Mouse (Mus musculus): ENCODE measurements around the gene Rec114. TPM values are rescaled to one million over a fixed set of nuclear protein-coding genes. Genes with fewer than 3 reads are reported as not detected.

Gene Rec114
- polyA plus RNA-seq, 1 experiment from 2014 or later, result 10.8 TPM

DNA sequence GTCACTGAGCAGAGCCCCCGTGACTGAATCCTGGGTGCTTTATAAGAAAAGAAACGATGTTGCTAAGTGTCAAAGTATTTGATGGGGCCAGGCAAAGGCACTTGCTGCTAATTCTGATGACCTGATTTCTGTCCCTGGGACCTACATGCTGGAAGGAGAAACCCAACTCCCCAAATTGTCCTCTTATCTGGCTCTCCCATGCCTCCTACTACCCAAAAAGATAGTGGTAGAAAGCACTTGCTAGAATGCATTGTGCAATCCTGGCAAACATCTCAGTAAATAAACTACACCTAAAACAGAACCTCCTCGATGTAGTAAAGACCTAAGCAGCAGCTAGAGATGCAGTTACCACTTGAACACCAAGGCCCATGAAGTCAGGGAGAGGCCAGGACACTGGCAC, 81.0 kb downstream of the Rec114 start:
- Histone ChIP-seq H3K36me3 (peaks cover 46% of the 10 kb centered on the region), H3K9me3 (replicated peaks) (0 out of 2 replicates have a peak, but pooled peaks cover 2% of the 10 kb centered on the region), H3K27me3 (replicated peaks) (no peaks in the 10 kb centered on the region), H3K4me1 (replicated peaks) (peaks cover 31% of the 10 kb centered on the region), H3K9ac (no peak overlapping the region), H3K4me2 (no peak overlapping the region), H3K4me3 (no peak overlapping the region), H3K27ac (ENCODE audit: poor library complexity, severe bottlenecking) (0 out of 2 replicates have a peak overlapping the region, but pooled peaks have one; percentile 18)
- 70% methylated on average over 3 of the region's 3 CpGs for WGBS
- no peak for ATAC-seq (ENCODE audit: insufficient number of reproducible peaks, low FRiP score)

DNA sequence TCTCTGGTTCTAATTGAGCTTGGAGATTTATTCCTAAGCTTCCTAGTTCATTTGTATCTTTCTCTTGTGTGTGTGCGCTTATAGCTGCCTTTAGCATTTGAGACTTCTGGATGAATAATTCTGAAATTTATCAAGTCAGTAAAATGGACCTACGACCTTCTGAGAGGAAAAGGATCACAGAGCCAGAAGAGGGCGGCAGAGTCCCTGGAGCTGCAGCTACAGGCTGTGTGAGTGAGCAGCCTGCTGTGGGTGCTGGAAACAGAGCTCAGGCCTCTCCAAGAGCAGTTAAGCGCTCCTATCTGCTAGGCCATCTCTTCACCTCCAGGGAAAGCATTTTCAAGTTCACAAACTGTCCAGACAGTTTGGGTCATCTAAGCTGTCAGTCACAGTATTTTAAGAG, 81.8 kb downstream of the Rec114 start:
- Histone ChIP-seq H3K27ac (ENCODE audit: poor library complexity, severe bottlenecking) (no peak overlapping the region), H3K9ac (no peak overlapping the region), H3K27me3 (replicated peaks) (no peaks in the 10 kb centered on the region), H3K4me3 (no peak overlapping the region), H3K36me3 (peaks cover 49% of the 10 kb centered on the region), H3K4me1 (replicated peaks) (peaks cover 35% of the 10 kb centered on the region), H3K4me2 (no peak overlapping the region), H3K9me3 (replicated peaks) (0 out of 2 replicates have a peak, but pooled peaks cover 2% of the 10 kb centered on the region)
- no peak for ATAC-seq (ENCODE audit: insufficient number of reproducible peaks, low FRiP score)
- 84% methylated on average over 4 of the region's 4 CpGs for WGBS

DNA sequence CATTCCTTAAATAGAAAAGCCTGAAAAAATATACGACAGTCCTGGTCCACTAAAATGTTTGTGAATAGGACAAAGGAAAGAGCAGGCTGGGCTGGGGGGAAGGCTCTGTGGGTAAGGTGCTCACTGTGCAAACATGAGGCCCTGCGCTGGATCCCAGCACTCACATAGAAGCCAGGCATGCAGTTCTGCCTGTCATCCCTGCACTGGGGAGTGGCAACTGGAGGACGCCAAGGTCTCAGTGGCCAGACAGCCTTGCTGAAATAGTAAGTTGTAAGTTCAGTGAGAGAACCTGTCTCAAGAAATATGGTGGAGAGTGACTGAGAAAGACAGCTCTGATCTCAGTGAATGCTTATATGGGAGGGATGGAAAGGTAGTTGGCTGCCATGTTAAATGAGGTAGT, 83.1 kb downstream of the Rec114 start:
- no peak overlapping the region for H3K4me2 ChIP-seq
- no peak for ATAC-seq (ENCODE audit: insufficient number of reproducible peaks, low FRiP score)
- H3K4me3 ChIP-seq, result no peak overlapping the region
- H3K27me3 ChIP-seq (replicated peaks), result no peaks in the 10 kb centered on the region
- 0 out of 2 replicates have a peak overlapping the region, but pooled peaks have one; percentile 26 for H3K27ac ChIP-seq (ENCODE audit: poor library complexity, severe bottlenecking)
- peaks cover 42% of the 10 kb centered on the region for H3K36me3 ChIP-seq
- WGBS, result 88% methylated on average over 3 of the region's 3 CpGs
- peaks cover 35% of the 10 kb centered on the region for H3K4me1 ChIP-seq (replicated peaks)
- no peak overlapping the region for H3K9ac ChIP-seq
- 0 out of 2 replicates have a peak, but pooled peaks cover 2% of the 10 kb centered on the region for H3K9me3 ChIP-seq (replicated peaks)

DNA sequence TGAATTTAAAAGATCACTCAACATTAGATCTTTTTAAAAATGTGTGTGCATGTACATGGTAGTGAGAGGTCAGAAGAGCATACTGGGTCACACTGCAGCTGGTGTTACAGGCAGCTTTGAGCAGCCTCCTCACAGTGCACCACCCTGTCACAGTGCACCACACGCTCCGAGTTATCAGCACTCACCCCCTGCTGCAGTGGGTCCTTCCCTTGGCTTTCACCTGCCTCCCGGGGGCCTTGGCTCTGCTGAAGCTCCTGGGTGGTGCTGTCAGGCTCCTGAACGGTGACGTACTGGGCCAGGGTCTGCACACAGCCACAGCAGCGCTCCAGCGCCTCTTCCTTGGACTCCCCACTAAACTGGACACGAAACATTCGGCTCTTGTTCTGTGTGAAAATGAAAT, 83.8 kb downstream of the Rec114 start:
- Histone ChIP-seq H3K27me3 (replicated peaks) (no peaks in the 10 kb centered on the region), H3K9me3 (replicated peaks) (0 out of 2 replicates have a peak, but pooled peaks cover 2% of the 10 kb centered on the region), H3K9ac (no peak overlapping the region), H3K36me3 (peaks cover 35% of the 10 kb centered on the region), H3K27ac (ENCODE audit: poor library complexity, severe bottlenecking) (peak overlapping the region; percentile 70; the same call in 1 of the 2 replicates), H3K4me2 (no peak overlapping the region), H3K4me3 (no peak overlapping the region), H3K4me1 (replicated peaks) (peaks cover 35% of the 10 kb centered on the region)
- WGBS, result 60% methylated on average over 9 of the region's 9 CpGs
- ATAC-seq (ENCODE audit: insufficient number of reproducible peaks, low FRiP score), result peak; percentile 73

DNA sequence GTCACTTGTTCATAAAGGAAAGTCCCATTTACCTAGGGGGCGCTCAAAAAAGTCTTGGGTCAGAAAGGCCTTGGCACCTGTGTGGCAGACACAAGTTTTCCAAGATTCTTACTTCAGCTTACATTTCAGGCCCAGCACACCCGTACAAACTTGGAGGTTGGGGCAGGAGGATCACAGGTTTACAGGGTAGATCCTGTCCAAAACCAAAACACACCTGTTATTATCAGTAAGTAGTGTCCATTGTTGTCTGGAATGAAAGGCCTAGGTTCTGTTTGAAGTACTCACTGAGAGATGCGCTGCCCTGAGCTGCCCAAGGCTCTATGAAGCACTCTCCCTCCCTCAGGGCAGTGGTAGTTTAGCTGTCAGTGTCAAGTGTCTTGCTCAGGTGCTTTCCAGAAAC, 84.4 kb downstream of the Rec114 start:
- no peak overlapping the region for H3K4me3 ChIP-seq
- no peak overlapping the region for H3K9ac ChIP-seq
- no peak overlapping the region for H3K4me2 ChIP-seq
- H3K27me3 ChIP-seq (replicated peaks), result no peaks in the 10 kb centered on the region
- no peak for ATAC-seq (ENCODE audit: insufficient number of reproducible peaks, low FRiP score)
- WGBS, result 83% methylated on average over 3 of the region's 3 CpGs
- 0 out of 2 replicates have a peak, but pooled peaks cover 2% of the 10 kb centered on the region for H3K9me3 ChIP-seq (replicated peaks)
- H3K27ac ChIP-seq (ENCODE audit: poor library complexity, severe bottlenecking), result peak overlapping the region; percentile 70
- H3K4me1 ChIP-seq (replicated peaks), result peaks cover 35% of the 10 kb centered on the region
- peaks cover 34% of the 10 kb centered on the region for H3K36me3 ChIP-seq

DNA sequence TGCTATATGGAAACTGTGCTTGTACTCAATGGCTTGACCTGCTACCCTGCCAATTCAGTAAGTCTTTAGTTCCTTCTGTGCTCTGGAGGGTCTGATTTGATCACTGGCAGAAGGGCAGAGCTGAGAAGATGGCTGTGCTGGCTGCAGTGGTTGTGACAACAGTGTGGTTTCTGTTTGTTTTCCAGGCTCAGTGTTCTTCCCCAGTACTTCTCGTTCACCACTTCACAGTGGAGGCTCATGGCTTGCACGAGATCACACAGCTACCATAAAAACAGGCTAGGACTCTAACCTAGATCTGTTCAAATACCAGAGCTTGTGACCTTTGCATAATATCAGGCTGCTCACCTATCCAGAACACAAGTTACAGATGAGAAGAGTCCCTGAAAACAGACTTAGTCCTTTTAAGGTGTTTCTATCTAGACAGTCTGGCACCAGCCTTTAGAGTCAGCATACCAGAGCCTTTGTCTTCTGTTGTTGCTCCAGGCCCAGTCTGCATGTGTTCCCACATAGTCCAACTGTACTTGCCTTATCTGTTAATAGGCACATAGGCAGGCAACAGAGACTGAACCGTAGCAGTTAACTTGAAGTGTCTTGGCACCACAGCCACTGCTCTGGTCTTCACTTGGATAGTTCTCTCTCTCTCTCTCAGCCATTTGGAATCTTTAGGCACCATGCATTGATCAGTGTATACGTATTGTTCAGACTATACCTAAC, 85.0 kb downstream of the Rec114 start:
- peaks cover 32% of the 10 kb centered on the region for H3K36me3 ChIP-seq
- no peak overlapping the region for H3K4me3 ChIP-seq
- no peak overlapping the region for H3K9ac ChIP-seq
- H3K4me1 ChIP-seq (replicated peaks), result peaks cover 35% of the 10 kb centered on the region
- H3K4me2 ChIP-seq, result no peak overlapping the region
- ATAC-seq (ENCODE audit: insufficient number of reproducible peaks, low FRiP score), result no peak
- H3K27me3 ChIP-seq (replicated peaks), result no peaks in the 10 kb centered on the region
- H3K27ac ChIP-seq (ENCODE audit: poor library complexity, severe bottlenecking), result peak overlapping the region; percentile 70
- H3K9me3 ChIP-seq (replicated peaks), result 0 out of 2 replicates have a peak, but pooled peaks cover 2% of the 10 kb centered on the region
- WGBS, result 60% methylated on average over 4 of the region's 4 CpGs

DNA sequence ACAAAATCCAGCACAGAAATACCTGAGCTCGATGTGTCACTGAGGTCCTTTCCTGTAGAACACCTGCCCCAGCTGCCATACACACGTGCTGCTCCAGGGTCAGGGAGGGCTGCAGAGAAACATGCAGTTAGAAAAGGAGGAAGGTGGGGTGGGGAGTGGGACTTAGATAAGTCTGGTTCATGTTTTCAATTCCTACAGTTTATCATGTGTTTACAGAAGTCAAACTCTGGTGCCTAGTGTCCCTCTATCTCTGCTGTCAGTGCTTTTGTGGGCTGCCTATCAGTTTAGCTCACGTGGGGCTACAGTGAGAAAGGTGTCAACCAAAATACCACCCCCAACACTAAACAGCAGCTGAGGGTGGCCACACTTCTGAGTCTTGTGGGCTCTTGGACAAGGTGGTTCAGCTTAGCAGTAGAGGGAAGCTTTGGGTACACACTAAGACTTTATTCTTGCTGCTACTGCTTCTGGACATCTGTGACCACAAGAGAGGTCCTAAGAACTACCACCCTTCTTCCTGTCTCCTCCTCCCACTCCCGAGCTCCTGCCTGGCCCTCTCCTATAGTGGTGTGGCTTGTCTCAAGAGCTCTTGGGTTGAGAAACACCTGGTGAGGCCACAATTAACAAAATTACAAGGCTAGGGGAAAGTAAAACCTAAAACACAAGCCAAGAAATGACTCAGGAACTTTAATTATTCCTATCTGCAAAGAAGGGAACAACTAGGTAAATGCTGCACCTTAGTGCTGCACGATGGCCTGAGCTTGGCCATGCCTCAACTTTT, 85.8 kb downstream of the Rec114 start:
- 50% methylated on average over 5 of the region's 5 CpGs for WGBS
- ATAC-seq (ENCODE audit: insufficient number of reproducible peaks, low FRiP score), result peak; percentile 83
- peak overlapping the region; percentile 70 for H3K27ac ChIP-seq (ENCODE audit: poor library complexity, severe bottlenecking)

DNA sequence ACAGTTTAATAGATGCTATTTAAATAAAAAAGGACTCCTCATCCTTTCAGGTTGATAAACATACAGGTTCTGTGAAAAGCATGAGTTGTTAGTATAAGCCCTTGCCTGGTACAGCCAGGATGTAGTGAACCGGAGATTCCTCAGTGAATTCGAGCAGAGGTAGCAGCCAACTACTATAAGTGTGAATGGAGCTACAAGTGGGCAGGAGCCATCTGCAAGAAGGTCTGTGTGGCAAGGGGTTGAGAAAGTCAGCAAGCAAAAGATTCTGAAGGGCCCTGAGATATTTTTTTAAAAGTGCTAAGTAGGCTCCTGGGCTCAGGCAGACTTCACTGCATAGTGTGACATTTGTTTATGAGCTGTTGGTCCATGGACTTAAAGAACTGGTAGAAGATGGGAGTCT, 86.9 kb downstream of the Rec114 start:
- 86% methylated on average over 2 of the region's 2 CpGs for WGBS
- H3K9me3 ChIP-seq (replicated peaks), result no peaks in the 10 kb centered on the region
- H3K4me3 ChIP-seq, result no peak overlapping the region
- H3K36me3 ChIP-seq, result peaks cover 21% of the 10 kb centered on the region
- H3K4me1 ChIP-seq (replicated peaks), result peaks cover 28% of the 10 kb centered on the region
- H3K4me2 ChIP-seq, result peak overlapping the region; percentile 18; the same call in 1 of the 2 replicates
- no peaks in the 10 kb centered on the region for H3K27me3 ChIP-seq (replicated peaks)
- no peak for ATAC-seq (ENCODE audit: insufficient number of reproducible peaks, low FRiP score)
- H3K9ac ChIP-seq, result no peak overlapping the region
- H3K27ac ChIP-seq (ENCODE audit: poor library complexity, severe bottlenecking), result no peak overlapping the region

More for the DNA sequence above, 85.8 kb downstream of the Rec114 start:
- 0 out of 2 replicates have a peak, but pooled peaks cover 2% of the 10 kb centered on the region for H3K9me3 ChIP-seq (replicated peaks)
- no peak overlapping the region for H3K4me2 ChIP-seq
- H3K27me3 ChIP-seq (replicated peaks), result no peaks in the 10 kb centered on the region
- H3K4me3 ChIP-seq, result no peak overlapping the region
- H3K36me3 ChIP-seq, result peaks cover 29% of the 10 kb centered on the region
- peaks cover 35% of the 10 kb centered on the region for H3K4me1 ChIP-seq (replicated peaks)
- H3K9ac ChIP-seq, result peak overlapping the region; percentile 7; the same call in 1 of the 2 replicates

DNA sequence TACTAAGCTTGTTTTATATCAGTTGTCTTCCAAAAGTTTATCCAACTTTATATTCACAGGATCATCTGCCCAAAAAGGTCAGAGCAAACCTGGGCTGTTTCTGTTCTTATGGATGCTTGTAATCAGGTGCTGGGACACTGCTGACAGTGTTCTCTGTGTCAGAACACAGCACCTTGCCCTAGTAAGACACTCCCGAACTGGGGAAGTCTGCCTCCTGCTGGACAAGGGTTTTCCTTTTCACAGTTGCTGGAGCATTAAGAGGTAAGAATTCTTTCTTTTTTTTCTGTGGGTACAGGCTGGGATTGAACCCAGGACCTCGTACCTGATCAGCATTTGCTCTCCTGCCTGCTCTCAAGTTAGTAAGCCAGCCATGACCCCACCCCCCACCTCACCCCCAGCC, 87.4 kb downstream of the Rec114 start:
- ATAC-seq (ENCODE audit: insufficient number of reproducible peaks, low FRiP score), result peak; percentile 65; the same call in 1 of the 2 replicates
- Histone ChIP-seq H3K36me3 (peaks cover 23% of the 10 kb centered on the region), H3K4me2 (peak overlapping the region; percentile 18; the same call in 1 of the 2 replicates), H3K27me3 (replicated peaks) (no peaks in the 10 kb centered on the region), H3K9ac (no peak overlapping the region), H3K27ac (ENCODE audit: poor library complexity, severe bottlenecking) (no peak overlapping the region), H3K4me3 (no peak overlapping the region), H3K4me1 (replicated peaks) (peaks cover 28% of the 10 kb centered on the region), H3K9me3 (replicated peaks) (no peaks in the 10 kb centered on the region)
- 56% methylated on average over 2 of the region's 2 CpGs for WGBS

DNA sequence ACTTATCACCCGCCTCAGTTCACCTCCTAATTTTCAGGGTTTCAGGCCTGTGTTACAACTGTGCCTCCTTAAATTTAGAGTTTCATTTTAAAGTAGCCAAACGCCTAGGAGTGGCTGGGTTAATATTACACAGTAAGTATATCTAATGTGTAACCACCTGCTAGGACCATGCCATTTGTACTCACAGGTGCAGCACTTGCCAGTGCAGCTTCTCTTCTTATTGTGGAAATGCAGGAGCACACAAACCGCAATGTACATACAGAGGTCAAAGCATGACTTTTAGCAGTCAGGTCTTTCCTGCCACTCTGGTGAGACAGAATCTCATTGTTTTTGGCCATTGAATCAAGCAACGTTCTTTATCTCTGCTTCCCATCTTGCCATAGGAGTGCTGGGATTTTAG, 89.3 kb downstream of the Rec114 start:
- peaks cover 20% of the 10 kb centered on the region for H3K36me3 ChIP-seq
- WGBS, result 71% methylated on average over 4 of the region's 4 CpGs
- ATAC-seq (ENCODE audit: insufficient number of reproducible peaks, low FRiP score), result no peak

DNA sequence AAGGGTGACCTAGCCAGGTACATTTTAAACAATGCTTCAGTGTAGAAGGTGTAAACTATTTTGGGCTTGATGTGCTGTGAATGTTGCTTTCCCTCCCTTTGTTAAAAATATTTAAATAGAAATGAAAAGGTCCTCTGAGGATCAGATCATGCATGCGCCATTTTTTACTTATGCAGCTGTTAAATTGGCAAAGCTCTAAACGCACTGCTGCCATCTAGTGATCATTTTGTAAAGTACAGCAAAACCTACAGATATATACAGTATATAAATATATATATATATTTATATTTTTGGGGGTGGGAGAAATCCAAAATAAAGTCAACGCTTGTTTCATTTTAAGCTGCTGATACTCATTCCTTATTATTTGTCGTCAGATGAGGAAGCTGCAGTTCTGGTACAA, 91.8 kb downstream of the Rec114 start:
- Histone ChIP-seq H3K4me1 (replicated peaks) (peaks cover 8% of the 10 kb centered on the region; the same call in 1 of the 2 replicates), H3K4me3 (no peak overlapping the region), H3K36me3 (peaks cover 16% of the 10 kb centered on the region), H3K27ac (ENCODE audit: poor library complexity, severe bottlenecking) (no peak overlapping the region), H3K9ac (no peak overlapping the region), H3K9me3 (replicated peaks) (no peaks in the 10 kb centered on the region), H3K4me2 (no peak overlapping the region), H3K27me3 (replicated peaks) (no peaks in the 10 kb centered on the region)
- 60% methylated on average over 4 of the region's 4 CpGs for whole genome bisulfite sequencing
- ATAC-seq (ENCODE audit: insufficient number of reproducible peaks, low FRiP score), result no peak

More for the DNA sequence above, 89.3 kb downstream of the Rec114 start:
- Histone ChIP-seq H3K4me3 (no peak overlapping the region), H3K9ac (no peak overlapping the region), H3K4me2 (no peak overlapping the region), H3K9me3 (replicated peaks) (no peaks in the 10 kb centered on the region), H3K27ac (ENCODE audit: poor library complexity, severe bottlenecking) (no peak overlapping the region), H3K27me3 (replicated peaks) (no peaks in the 10 kb centered on the region), H3K4me1 (replicated peaks) (peaks cover 22% of the 10 kb centered on the region)

All from heart, embryonic 12.5 days (tissue).